Mouse (Mus musculus) kidney, embryonic 16.5 days (tissue): ENCODE data around the gene Fgf4. TPM values are rescaled to one million over a fixed set of nuclear protein-coding genes. Genes with fewer than 3 reads are reported as not detected.
"Not testable (repeated sequence)": the region's sequence is repeated elsewhere in the genome, so short reads cannot be mapped to it uniquely, and the experiment has no call there.

Experiments used
- ATAC-seq: fragments of 200-750 bp; cut with Nextera tagmentation; 2 replicates; pipeline ENCODE4 v1.8.0; 2017; ENCODE audit warnings: moderate TSS enrichment; ENCODE audit not compliant: low FRiP score, low TSS enrichment
- H3K27ac ChIP-seq: fragments of 300-500 bp; sonication (generic); 2 replicates; pipeline ENCODE4 v1.5.1; 2014; ENCODE audit warnings: low read length
- H3K27me3 ChIP-seq: fragments of 300-500 bp; sonication (generic); 2 replicates; pipeline ENCODE4 v1.6.1; 2014; ENCODE audit warnings: low read length, control low read depth, mixed read lengths; ENCODE audit not compliant: insufficient read depth
- H3K36me3 ChIP-seq: fragments of 300-500 bp; sonication (generic); 2 replicates; pipeline ENCODE4 v1.6.1; 2014; ENCODE audit warnings: low read length, control low read depth, mixed read lengths; ENCODE audit not compliant: insufficient read depth
- H3K4me1 ChIP-seq: fragments of 300-500 bp; sonication (generic); 2 replicates; pipeline ENCODE4 v1.6.1; 2014; ENCODE audit warnings: low read length, control low read depth, mixed read lengths; ENCODE audit not compliant: insufficient read depth
- H3K4me2 ChIP-seq: fragments of 300-500 bp; sonication (generic); replicated peaks from 2 replicates; pipeline ENCODE4 v1.6.1; 2014; ENCODE audit warnings: low read depth, low read length
- H3K4me3 ChIP-seq: fragments of 300-500 bp; sonication (generic); 2 replicates; pipeline ENCODE4 v1.5.1; 2014; ENCODE audit warnings: mild to moderate bottlenecking, low read length
- H3K9ac ChIP-seq: fragments of 300-500 bp; sonication (generic); replicated peaks from 2 replicates; pipeline ENCODE4 v1.6.1; 2014; ENCODE audit warnings: low read length
- H3K9me3 ChIP-seq: fragments of 300-500 bp; sonication (generic); 2 replicates; pipeline ENCODE4 v1.6.1; 2016; ENCODE audit warnings: low read length, control low read depth
- WGBS: fragments of 180-500 bp; shearing (Covaris S2); extraction: QIAGEN DNeasy Blood & Tissue Kit; methylation state at CpG from one replicate; pipeline ENCODE4 v1.1.7; 2014; 5-methylcytosine and 5-hydroxymethylcytosine counted together
- polyA plus RNA-seq: library from polyadenylated mRNA; unstranded; fragments of >200 nt; fragmentation: Nextera tagmentation; extraction: Ambion mirVana; gene quantifications from 2 replicates; pipeline ENCODE4 v1.2.1, GENCODE M21; 2015

The Fgf4 gene
- polyA plus RNA-seq, 1 experiment from 2014 or later: not detected

DNA sequence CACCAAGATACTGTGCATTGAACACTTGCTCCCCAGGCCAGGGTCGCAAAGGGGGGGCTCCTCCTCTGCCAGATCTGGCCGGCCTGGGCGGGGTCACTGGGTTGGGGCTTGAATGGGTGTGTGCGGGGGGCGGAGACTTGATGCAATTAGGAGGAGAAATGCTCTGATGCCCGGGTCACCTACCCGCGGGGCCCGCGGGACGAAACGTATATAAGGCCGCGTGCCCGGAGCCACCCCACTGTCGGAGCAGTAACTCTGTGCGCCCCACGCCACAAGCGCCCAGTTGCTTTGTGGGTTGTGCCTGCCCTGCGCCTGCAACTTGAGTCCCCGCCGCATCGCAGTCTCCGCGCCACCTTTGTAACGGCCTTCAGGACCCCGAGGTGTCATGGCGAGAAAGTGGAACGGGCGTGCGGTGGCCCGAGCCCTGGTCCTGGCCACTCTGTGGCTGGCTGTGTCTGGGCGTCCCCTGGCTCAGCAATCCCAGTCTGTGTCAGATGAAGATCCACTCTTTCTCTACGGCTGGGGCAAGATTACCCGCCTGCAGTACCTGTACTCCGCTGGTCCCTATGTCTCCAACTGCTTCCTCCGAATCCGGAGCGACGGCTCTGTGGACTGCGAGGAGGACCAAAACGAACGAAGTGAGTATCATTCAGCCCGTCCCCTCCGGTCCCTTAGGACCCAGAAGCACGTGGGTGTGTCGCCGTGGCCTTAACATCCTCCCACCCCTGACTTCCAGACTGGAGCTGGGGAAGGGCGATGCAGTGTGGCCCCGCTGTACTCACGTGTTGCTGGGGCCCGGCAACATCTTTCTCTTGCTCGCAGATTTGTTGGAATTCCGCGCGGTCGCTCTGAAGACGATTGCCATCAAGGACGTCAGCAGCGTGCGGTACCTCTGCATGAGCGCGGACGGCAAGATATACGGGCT lies 49.4 kb downstream of the Fgf4 start, which contains the start of gene Fgf15:
Fgf15 (plus strand) TSS at position 238 of the 925 bp plus-strand sequence.
- ATAC-seq: peak; percentile 55
- peak within 1 kb of the TSS; percentile 70 for H3K4me2 ChIP-seq
- peaks cover 55% of the 10 kb centered on the region for H3K27me3 ChIP-seq
- H3K27ac ChIP-seq: no peak within 1 kb of the TSS
- peak within 1 kb of the TSS; percentile 36; the same call in 1 of the 2 replicates for H3K9ac ChIP-seq
- H3K4me3 ChIP-seq: peak within 1 kb of the TSS; percentile 47
- no peaks in the 10 kb centered on the region for H3K9me3 ChIP-seq
- no peaks in the 10 kb centered on the region for H3K36me3 ChIP-seq
- WGBS: under 1% methylated on average over 65 of the region's 65 CpGs
- peaks cover 17% of the 10 kb centered on the region for H3K4me1 ChIP-seq

DNA sequence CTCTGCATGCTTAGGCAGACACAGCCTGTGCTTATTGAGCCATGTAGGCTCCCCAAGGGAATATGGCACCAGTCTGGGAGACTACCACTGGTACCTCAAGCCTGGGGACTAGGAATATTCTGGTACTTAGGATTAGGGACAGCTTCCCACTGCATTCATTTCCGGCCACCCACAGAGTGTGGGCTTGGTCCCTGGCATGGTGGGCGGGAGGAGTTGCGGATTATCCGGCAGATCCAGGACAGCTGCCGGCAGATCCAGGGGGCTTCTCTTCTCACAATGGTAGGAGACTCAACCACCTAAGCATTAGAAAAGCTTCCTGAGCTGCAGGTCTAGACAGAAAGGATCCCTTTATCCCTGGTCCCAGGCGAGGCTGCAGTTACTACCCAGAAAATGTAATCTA lies 51.3 kb downstream of the Fgf4 start:
- H3K9me3 ChIP-seq: no peaks in the 10 kb centered on the region
- no peak overlapping the region for H3K4me3 ChIP-seq
- no peaks in the 10 kb centered on the region for H3K36me3 ChIP-seq
- WGBS: 66% methylated on average over 6 of the region's 6 CpGs
- peaks cover 53% of the 10 kb centered on the region for H3K27me3 ChIP-seq
- peaks cover 17% of the 10 kb centered on the region for H3K4me1 ChIP-seq
- no peak overlapping the region for H3K27ac ChIP-seq
- H3K4me2 ChIP-seq: no peak overlapping the region
- no peak for ATAC-seq
- H3K9ac ChIP-seq: no peak overlapping the region

- 95% methylated on average over 3 of the region's 3 CpGs for WGBS
- ATAC-seq, H3K4me2 ChIP-seq, H3K9me3 ChIP-seq, H3K4me3 ChIP-seq, H3K27me3 ChIP-seq, H3K36me3 ChIP-seq, H3K27ac ChIP-seq, H3K9ac ChIP-seq, H3K4me1 ChIP-seq: not testable (repeated sequence)
These were observed 58.3 kb downstream of the Fgf4 start for GRCm38 (mm10) chr7:144905514-144905913.

DNA sequence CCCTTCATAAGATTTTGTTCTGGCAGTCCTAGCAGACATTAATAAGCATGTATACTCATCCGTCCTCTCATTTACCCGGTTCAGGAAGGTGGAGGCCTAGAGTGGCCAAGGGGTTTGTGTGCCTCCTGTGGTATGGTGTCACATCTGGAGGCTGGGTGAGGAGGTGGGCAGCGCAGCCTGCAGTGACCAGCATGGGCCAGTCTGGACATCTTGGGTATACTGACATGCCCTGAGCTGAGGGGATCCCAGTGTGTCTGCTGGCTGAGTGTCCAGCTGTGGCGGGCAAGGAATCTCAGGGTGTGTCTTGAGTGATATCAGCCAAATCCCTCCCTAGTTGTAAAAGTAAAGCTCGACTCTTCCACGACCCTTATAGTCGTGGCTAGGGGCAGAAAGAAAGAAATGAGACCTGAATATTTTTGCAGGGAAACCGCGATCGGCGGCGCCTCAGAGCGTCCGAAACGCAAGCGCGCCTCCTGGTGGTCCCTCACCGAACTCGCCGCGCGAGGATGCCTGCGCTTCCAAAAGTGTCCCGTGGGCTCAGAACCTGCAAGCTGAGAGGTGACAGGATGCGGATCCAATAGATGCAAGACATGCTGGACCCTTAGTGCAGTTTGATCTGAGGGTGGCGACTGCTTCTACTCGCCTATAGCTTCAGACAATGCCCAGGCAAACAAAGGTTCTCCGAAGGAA lies 59.7 kb downstream of the Fgf4 start:
- ATAC-seq: peak; percentile 47
- Histone ChIP-seq H3K4me1 (peaks cover 4% of the 10 kb centered on the region; the same call in 1 of the 2 replicates), H3K9me3 (peaks cover 4% of the 10 kb centered on the region; the same call in 1 of the 2 replicates), H3K4me3 (peak overlapping the region; percentile 21; the same call in 1 of the 2 replicates), H3K9ac (peak overlapping the region; percentile 13; the same call in 1 of the 2 replicates), H3K27me3 (peaks cover 4% of the 10 kb centered on the region; the same call in 1 of the 2 replicates), H3K36me3 (no peaks in the 10 kb centered on the region), H3K4me2 (peak overlapping the region; percentile 44), H3K27ac (no peak overlapping the region)
- WGBS: 10% methylated on average over 28 of the region's 28 CpGs

GRCm38 (mm10) chr7:144907793-144908192 lies 60.6 kb downstream of the Fgf4 start:
- Histone ChIP-seq H3K4me1 (peaks cover 4% of the 10 kb centered on the region; the same call in 1 of the 2 replicates), H3K36me3 (no peaks in the 10 kb centered on the region), H3K27me3 (peaks cover 4% of the 10 kb centered on the region; the same call in 1 of the 2 replicates), H3K9ac (no peak overlapping the region), H3K4me2 (no peak overlapping the region), H3K4me3 (no peak overlapping the region), H3K9me3 (peaks cover 4% of the 10 kb centered on the region; the same call in 1 of the 2 replicates), H3K27ac (no peak overlapping the region)
- ATAC-seq: no peak
- WGBS: 7% methylated on average over 8 of the region's 8 CpGs

- H3K9me3 ChIP-seq: peaks cover 4% of the 10 kb centered on the region; the same call in 1 of the 2 replicates
- no peak overlapping the region for H3K4me3 ChIP-seq
- H3K27me3 ChIP-seq: peaks cover 4% of the 10 kb centered on the region; the same call in 1 of the 2 replicates
- 35% methylated on average over 7 of the region's 7 CpGs for WGBS
- H3K9ac ChIP-seq: no peak overlapping the region
- ATAC-seq: no peak
- no peaks in the 10 kb centered on the region for H3K36me3 ChIP-seq
- H3K4me2 ChIP-seq: no peak overlapping the region
- no peak overlapping the region for H3K27ac ChIP-seq
- H3K4me1 ChIP-seq: peaks cover 4% of the 10 kb centered on the region; the same call in 1 of the 2 replicates
These were observed 61.5 kb downstream of the Fgf4 start for GRCm38 (mm10) chr7:144908705-144909104.

DNA sequence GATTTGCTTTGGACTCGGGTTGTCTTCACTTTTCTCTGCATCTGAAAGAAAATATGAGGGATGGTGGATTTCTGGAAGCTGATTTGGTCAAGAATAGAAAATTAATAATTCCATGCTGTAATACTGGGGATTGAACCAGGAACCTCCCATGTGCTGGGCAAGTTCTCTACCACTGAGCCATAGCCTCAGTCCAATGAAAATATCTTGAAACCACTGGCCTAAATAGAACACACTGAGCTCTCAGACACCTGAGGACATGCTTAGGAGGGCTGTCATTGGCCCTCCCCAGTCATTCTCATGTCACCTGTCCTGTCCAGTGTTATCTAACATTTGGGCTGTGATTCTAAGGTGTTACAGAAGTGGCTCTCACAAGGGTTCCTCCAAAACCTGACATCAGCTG lies 64.0 kb downstream of the Fgf4 start:
- Histone ChIP-seq H3K27me3 (peaks cover 4% of the 10 kb centered on the region; the same call in 1 of the 2 replicates), H3K4me3 (no peak overlapping the region), H3K4me1 (peaks cover 12% of the 10 kb centered on the region), H3K4me2 (no peak overlapping the region), H3K36me3 (no peaks in the 10 kb centered on the region), H3K9me3 (no peaks in the 10 kb centered on the region), H3K27ac (no peak overlapping the region), H3K9ac (no peak overlapping the region)
- WGBS: 93% methylated on average over 1 of the region's 1 CpGs
- ATAC-seq: no peak

DNA sequence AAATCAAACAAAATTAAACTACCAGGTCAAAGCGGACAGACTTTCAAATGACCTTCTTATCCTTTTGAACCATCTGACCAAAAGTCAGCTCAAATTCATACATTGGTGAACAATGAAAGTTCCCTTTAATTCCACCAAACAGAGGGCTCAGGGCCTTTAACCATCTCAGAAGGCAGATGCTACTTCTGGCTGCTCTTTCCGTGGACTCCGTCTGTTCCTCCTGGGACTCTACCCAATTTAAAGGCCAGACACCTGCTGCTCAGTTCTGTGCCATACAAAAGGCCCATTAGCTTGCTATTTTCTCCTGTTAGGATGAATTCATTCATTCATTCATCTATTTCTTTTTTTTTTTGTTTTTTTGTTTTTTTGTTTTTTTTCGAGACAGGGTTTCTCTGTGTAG lies 65.7 kb downstream of the Fgf4 start:
- Histone ChIP-seq H3K4me3 (no peak overlapping the region), H3K27ac (no peak overlapping the region)
- WGBS: 78% methylated on average over 4 of the region's 4 CpGs

GRCm38 (mm10) chr7:144914296-144914947 lies 67.3 kb downstream of the Fgf4 start:
- H3K9ac ChIP-seq: peak overlapping the region; percentile 85
- no peaks in the 10 kb centered on the region for H3K27me3 ChIP-seq
- peak overlapping the region; percentile 93 for H3K4me3 ChIP-seq
- H3K36me3 ChIP-seq: peaks cover 17% of the 10 kb centered on the region
- no peaks in the 10 kb centered on the region for H3K9me3 ChIP-seq
- 8% methylated on average over 17 of the region's 17 CpGs for WGBS
- peak overlapping the region; percentile 81 for H3K27ac ChIP-seq
- H3K4me2 ChIP-seq: peak overlapping the region; percentile 93
- H3K4me1 ChIP-seq: peaks cover 8% of the 10 kb centered on the region
- peak; percentile 93 for ATAC-seq

More for the DNA sequence above, 65.7 kb downstream of the Fgf4 start:
- no peak overlapping the region for H3K4me2 ChIP-seq
- ATAC-seq: no peak
- peaks cover 8% of the 10 kb centered on the region for H3K4me1 ChIP-seq
- no peaks in the 10 kb centered on the region for H3K27me3 ChIP-seq
- peaks cover 5% of the 10 kb centered on the region; the same call in 1 of the 2 replicates for H3K36me3 ChIP-seq
- H3K9me3 ChIP-seq: no peaks in the 10 kb centered on the region
- no peak overlapping the region for H3K9ac ChIP-seq
